Mouse (Mus musculus): ENCODE data around the gene Abca1. TPM values are rescaled to one million over a fixed set of nuclear protein-coding genes. Genes with fewer than 3 reads are reported as not detected.

Abca1 gene
- polyA plus RNA-seq, 1 experiment from 2014 or later: 1.6 TPM

- Histone ChIP-seq H3K4me3 (ENCODE audit: low read depth, low read length) (no peak overlapping the region), H3K4me2 (replicated peaks; ENCODE audit: low read depth) (no peak overlapping the region), H3K9ac (ENCODE audit: low read length) (no peak overlapping the region), H3K4me1 (replicated peaks; ENCODE audit: control insufficient read depth, insufficient read depth) (no peaks in the 10 kb centered on the region), H3K9me3 (ENCODE audit: control insufficient read depth, low read length) (no peaks in the 10 kb centered on the region), H3K27ac (replicated peaks) (no peak overlapping the region), H3K27me3 (ENCODE audit: control insufficient read depth, insufficient read depth, low read length) (no peaks in the 10 kb centered on the region), H3K36me3 (ENCODE audit: control insufficient read depth, insufficient read depth, low read length) (peaks cover 5% of the 10 kb centered on the region)
- TF ChIP-seq EP300 (optimal IDR thresholded peaks at IDR 0.05) (no peak), CTCF (IDR thresholded peaks at IDR 0.05; ENCODE audit: low read depth) (no peak)
- DNase-seq (ENCODE audit: low spot score) (no peak), ATAC-seq (ENCODE audit: low FRiP score, low TSS enrichment) (no peak)
- WGBS: 85% methylated on average over 7 of the region's 7 CpGs
Measured at GRCm38 (mm10) chr4:53062301-53063008, 97.2 kb downstream of the Abca1 start.

- Histone ChIP-seq H3K4me1 (replicated peaks; ENCODE audit: control insufficient read depth, insufficient read depth) (no peaks in the 10 kb centered on the region), H3K9me3 (ENCODE audit: control insufficient read depth, low read length) (no peaks in the 10 kb centered on the region), H3K4me2 (replicated peaks; ENCODE audit: low read depth) (no peak overlapping the region), H3K27ac (replicated peaks) (no peak overlapping the region), H3K9ac (ENCODE audit: low read length) (no peak overlapping the region), H3K36me3 (ENCODE audit: control insufficient read depth, insufficient read depth, low read length) (0 out of 2 replicates have a peak, but pooled peaks cover 2% of the 10 kb centered on the region), H3K27me3 (ENCODE audit: control insufficient read depth, insufficient read depth, low read length) (no peaks in the 10 kb centered on the region), H3K4me3 (ENCODE audit: low read depth, low read length) (no peak overlapping the region)
- TF ChIP-seq EP300 (optimal IDR thresholded peaks at IDR 0.05): no peak
- TF ChIP-seq CTCF (IDR thresholded peaks at IDR 0.05; ENCODE audit: low read depth): no peak
- WGBS: 69% methylated on average over 9 of the region's 9 CpGs
- DNase-seq (ENCODE audit: low spot score): no peak
- no peak for ATAC-seq (ENCODE audit: low FRiP score, low TSS enrichment)
Measured at GRCm38 (mm10) chr4:53046238-53047022, 113.3 kb downstream of the Abca1 start.

GRCm38 (mm10) chr4:53045807-53046206 lies 113.9 kb downstream of the Abca1 start:
- Histone ChIP-seq H3K9me3 (ENCODE audit: control insufficient read depth, low read length) (no peaks in the 10 kb centered on the region), H3K4me3 (ENCODE audit: low read depth, low read length) (no peak overlapping the region), H3K4me1 (replicated peaks; ENCODE audit: control insufficient read depth, insufficient read depth) (no peaks in the 10 kb centered on the region), H3K4me2 (replicated peaks; ENCODE audit: low read depth) (no peak overlapping the region), H3K36me3 (ENCODE audit: control insufficient read depth, insufficient read depth, low read length) (0 out of 2 replicates have a peak, but pooled peaks cover 2% of the 10 kb centered on the region), H3K27ac (replicated peaks) (no peak overlapping the region), H3K9ac (ENCODE audit: low read length) (no peak overlapping the region), H3K27me3 (ENCODE audit: control insufficient read depth, insufficient read depth, low read length) (no peaks in the 10 kb centered on the region)
- DNase-seq (ENCODE audit: low spot score): no peak
- WGBS: 87% methylated on average over 7 of the region's 7 CpGs
- TF ChIP-seq EP300 (optimal IDR thresholded peaks at IDR 0.05) (no peak), CTCF (IDR thresholded peaks at IDR 0.05; ENCODE audit: low read depth) (no peak)
- ATAC-seq (ENCODE audit: low FRiP score, low TSS enrichment): no peak

- no peak for TF ChIP-seq CTCF (IDR thresholded peaks at IDR 0.05; ENCODE audit: low read depth)
- TF ChIP-seq EP300 (optimal IDR thresholded peaks at IDR 0.05): no peak
- H3K36me3 ChIP-seq (ENCODE audit: control insufficient read depth, insufficient read depth, low read length): no peaks in the 10 kb centered on the region
- no peak overlapping the region for H3K27ac ChIP-seq (replicated peaks)
- no peak overlapping the region for H3K9ac ChIP-seq (ENCODE audit: low read length)
- no peak for ATAC-seq (ENCODE audit: low FRiP score, low TSS enrichment)
- no peaks in the 10 kb centered on the region for H3K27me3 ChIP-seq (ENCODE audit: control insufficient read depth, insufficient read depth, low read length)
- H3K4me2 ChIP-seq (replicated peaks; ENCODE audit: low read depth): no peak overlapping the region
- no peak for DNase-seq (ENCODE audit: low spot score)
- no peak overlapping the region for H3K4me3 ChIP-seq (ENCODE audit: low read depth, low read length)
- no peaks in the 10 kb centered on the region for H3K4me1 ChIP-seq (replicated peaks; ENCODE audit: control insufficient read depth, insufficient read depth)
- WGBS: 86% methylated on average over 8 of the region's 8 CpGs
- H3K9me3 ChIP-seq (ENCODE audit: control insufficient read depth, low read length): no peaks in the 10 kb centered on the region
Measured at GRCm38 (mm10) chr4:53043819-53044218, 115.9 kb downstream of the Abca1 start.

GRCm38 (mm10) chr4:53030326-53030948 lies 129.3 kb downstream of the Abca1 start:
- Histone ChIP-seq H3K4me3 (ENCODE audit: low read depth, low read length) (no peak overlapping the region), H3K9ac (ENCODE audit: low read length) (no peak overlapping the region), H3K4me2 (replicated peaks; ENCODE audit: low read depth) (no peak overlapping the region), H3K36me3 (ENCODE audit: control insufficient read depth, insufficient read depth, low read length) (peaks cover 2% of the 10 kb centered on the region; the same call in 1 of the 2 replicates), H3K27me3 (ENCODE audit: control insufficient read depth, insufficient read depth, low read length) (no peaks in the 10 kb centered on the region), H3K9me3 (ENCODE audit: control insufficient read depth, low read length) (no peaks in the 10 kb centered on the region), H3K4me1 (replicated peaks; ENCODE audit: control insufficient read depth, insufficient read depth) (no peaks in the 10 kb centered on the region), H3K27ac (replicated peaks) (no peak overlapping the region)
- no peak for ATAC-seq (ENCODE audit: low FRiP score, low TSS enrichment)
- TF ChIP-seq EP300 (optimal IDR thresholded peaks at IDR 0.05) (no peak), CTCF (IDR thresholded peaks at IDR 0.05; ENCODE audit: low read depth) (peak; percentile 71)
- WGBS: 57% methylated on average over 8 of the region's 8 CpGs
- DNase-seq (ENCODE audit: low spot score): no peak
